Mouse (Mus musculus): Measurements from ENCODE around the gene Trim67. TPM values are rescaled to one million over a fixed set of nuclear protein-coding genes. Genes with fewer than 3 reads are reported as not detected.

Trim67 gene
- total RNA-seq, 2 experiments from 2014 or later: 2.0 to 2.4 TPM

DNA sequence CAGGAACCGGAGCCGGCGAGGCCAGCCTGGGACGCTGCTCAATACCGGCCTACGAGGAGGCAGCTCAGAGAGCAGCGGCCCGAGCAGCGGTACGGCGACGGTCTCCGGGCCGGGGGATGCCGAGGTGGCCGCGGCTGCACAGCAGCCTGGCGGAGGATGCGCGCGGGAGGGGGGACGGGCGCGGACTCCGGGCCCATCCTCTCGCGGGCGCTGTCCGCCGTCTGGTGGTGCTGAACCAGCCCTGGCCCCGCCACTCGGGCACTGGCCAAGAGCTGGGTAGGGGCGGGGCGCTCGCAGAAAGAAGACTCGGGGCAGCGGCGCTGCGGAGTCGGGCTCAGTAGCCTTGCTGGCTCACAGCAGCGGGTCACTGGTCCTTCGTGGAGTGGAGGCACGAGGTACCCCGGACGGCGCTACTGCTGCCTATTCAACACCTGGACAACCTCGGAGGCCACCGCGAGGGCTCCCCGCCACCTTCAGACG, 320 bp downstream of the Trim67 start:
- intact Hi-C loops (cut with DNase I): loop anchor here (5.0 kb wide), 1 partner anchor 71 kb away; the partner anchor contains the start of genes Arv1 and Ttc13
- DNase-seq (ENCODE audit: low spot score in 2 of 2): peak; percentile 65 to 69

- no peak for DNase-seq (ENCODE audit: low spot score in 2 of 2)
- intact Hi-C loops (cut with DNase I): loop anchor here (5.0 kb wide), 1 partner anchor 72 kb away; the partner anchor contains the start of genes Arv1 and Ttc13
Observed at GRCm38 (mm10) chr8:124793661-124794485, 981 bp downstream of the Trim67 start.

- intact Hi-C loops (cut with DNase I): loop anchor here (5.0 kb wide), 1 partner anchor 72 kb away; the partner anchor contains the start of genes Arv1 and Ttc13
- peak; percentile 82 for DNase-seq (ENCODE audit: low spot score in 2 of 2)
Observed at GRCm38 (mm10) chr8:124794486-124794780, 1.5 kb downstream of the Trim67 start.

- intact Hi-C loops (cut with DNase I): no loop called here
Observed at GRCm38 (mm10) chr8:124795781-124796488, 3.0 kb downstream of the Trim67 start.

DNA sequence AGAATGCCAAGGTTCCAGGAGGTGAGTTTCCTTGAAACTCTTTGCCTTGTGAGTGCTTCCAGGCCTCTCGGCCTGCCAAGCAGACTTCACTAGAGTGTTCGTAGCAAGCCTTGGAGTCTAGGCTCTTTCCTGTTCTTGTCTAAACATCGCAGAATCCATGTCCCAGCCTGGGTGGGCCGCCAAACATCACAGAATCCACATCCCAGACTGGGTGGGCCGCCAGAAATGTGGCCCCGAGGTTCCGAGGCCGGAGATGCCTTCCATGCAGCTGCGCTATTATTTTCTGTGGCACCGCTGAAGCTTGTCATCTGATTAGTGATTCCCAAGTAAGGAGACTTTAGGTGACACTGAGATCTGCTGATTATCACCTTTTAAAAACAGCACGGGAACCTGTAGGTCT, 7.7 kb downstream of the Trim67 start:
- DNase-seq (ENCODE audit: low spot score in 2 of 2): no peak
- intact Hi-C loops (cut with DNase I): no loop called here

More at GRCm38 (mm10) chr8:124795781-124796488, 3.0 kb downstream of the Trim67 start:
- DNase-seq (ENCODE audit: low spot score in 2 of 2): no peak

DNA sequence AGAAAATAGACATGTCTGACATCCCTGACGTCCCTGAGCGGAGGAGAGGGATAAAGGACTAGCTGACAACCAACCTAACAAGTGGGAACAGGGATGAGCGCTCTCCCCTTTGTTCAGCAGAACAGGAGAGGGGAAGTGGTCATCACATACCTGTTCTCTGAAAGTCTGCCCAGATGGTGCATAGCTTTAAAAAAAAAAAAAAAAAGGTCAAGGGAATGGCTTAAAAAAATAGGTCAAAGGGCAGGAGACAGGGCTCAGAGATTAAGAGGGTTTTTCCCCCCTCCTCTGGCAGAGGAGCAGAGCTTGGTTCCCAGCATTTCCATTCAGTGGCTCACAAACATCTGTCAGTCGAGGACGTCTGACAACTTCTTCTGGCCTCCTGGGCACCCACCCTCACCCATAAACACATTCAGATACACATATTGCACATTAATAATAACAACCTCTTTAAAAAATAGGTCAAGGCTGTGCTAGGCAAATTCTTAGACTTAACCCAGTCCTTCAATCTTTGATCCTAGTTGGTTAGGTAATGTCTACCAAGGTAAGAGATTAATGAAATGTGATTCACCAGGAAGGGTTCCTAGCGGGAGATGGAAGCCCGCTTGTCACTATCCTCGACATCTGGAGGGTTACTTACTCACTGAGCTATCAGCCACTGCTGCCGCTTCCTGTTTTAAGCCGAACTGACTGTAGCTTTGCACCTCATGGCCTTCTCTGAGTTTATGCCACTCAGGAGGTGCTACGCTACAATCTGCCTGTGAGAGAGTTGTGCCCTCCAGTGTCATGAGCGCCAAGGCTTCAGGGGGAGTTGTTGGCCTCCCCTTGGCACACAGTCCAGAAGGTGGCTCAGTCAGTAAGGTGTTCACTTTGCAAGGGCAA, 11.2 kb downstream of the Trim67 start:
- no peak for DNase-seq (ENCODE audit: low spot score in 2 of 2)
- intact Hi-C loops (cut with DNase I): no loop called here

- no peak for DNase-seq (ENCODE audit: low spot score in 2 of 2)
- intact Hi-C loops (cut with DNase I): no loop called here
Observed at GRCm38 (mm10) chr8:124805990-124806389, 13.1 kb downstream of the Trim67 start.

DNA sequence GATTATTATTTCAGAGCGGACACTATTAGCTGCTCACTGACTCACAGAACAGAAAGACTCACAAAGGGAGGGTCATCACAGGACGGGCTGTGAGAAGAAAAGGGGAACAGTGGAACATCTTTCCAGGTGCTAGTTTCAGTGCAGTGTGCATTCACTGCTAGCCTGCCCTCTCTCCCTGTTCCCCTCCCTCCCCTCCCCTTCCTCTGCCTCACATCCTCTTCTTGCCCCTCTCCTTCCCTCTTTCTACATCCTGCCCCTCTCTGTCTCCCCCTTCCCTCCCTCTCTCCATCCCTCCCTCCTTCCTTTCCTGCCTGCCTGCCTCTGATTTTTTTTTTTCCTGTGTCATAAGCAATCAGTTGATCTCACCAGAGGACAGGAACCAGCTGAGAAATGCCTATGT, 16.5 kb downstream of the Trim67 start:
- intact Hi-C loops (cut with DNase I): no loop called here
- DNase-seq (ENCODE audit: low spot score in 2 of 2): no peak

DNA sequence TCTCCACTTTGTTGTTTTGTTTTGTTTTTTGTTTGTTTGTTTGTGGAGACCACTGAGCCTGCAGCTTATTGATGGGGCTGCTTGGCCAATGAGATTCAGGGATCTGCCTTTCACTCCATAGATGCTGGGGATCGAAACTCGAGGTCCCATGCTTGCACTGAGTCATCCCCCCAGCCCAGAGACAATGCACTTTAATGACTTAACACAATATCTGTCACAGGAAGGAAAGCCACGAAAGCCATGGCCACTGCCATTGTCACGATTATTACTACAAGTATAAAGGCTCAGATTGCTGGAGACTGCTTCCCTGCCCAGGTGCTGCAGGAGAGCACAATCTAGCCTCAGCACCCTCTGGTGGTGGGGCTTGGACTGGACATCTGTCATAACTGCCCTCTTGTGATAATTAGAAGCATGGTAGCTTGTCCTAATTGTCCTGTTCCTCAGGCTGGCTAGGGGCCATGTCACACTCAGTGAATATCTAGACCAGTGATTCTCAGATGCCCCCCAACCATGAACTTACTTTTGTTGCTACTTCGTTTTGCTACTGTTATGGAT, 17.2 kb downstream of the Trim67 start:
- intact Hi-C loops (cut with DNase I): no loop called here
- no peak for DNase-seq (ENCODE audit: low spot score in 2 of 2)

DNA sequence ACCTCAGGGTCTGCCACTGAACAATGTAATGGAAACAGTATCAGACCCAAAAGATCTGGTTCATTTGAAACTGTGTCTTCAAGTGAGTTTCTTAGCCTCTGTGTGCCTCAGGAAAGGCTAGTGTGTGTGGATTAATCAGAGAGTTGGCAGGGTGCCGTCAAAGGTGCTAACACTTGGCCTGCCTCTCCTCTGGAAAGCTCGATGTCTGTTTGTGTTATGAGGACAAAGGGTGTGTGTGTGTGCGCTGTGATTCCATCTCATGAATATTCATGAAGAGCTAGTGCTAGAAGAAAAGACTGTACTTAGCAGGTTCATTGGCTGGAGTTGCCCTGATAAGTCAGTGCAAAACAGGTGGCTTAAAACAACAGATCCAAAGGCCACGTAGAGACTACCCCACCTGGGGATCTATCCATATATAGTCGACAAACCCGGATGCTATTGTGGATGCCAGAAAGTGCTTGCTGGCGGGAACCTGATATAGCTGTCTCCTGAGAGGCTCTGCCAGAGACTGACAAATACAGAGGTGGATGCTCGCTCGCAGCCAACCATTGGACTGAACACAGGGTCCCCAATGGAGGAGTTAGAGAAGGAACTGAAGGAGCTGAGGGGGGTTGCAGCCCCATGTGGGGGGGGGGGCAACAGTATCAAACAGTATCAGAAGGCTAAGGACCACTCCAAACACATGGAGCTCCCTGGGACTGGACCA, 17.9 kb downstream of the Trim67 start:
- intact Hi-C loops (cut with DNase I): no loop called here
- no peak for DNase-seq (ENCODE audit: low spot score in 2 of 2)

- no peak for DNase-seq (ENCODE audit: low spot score in 2 of 2)
Observed at GRCm38 (mm10) chr8:124813326-124813725, 20.4 kb downstream of the Trim67 start.

GRCm38 (mm10) chr8:124815870-124816269, 23.0 kb downstream of the Trim67 start:
- DNase-seq (ENCODE audit: low spot score in 2 of 2): no peak
- intact Hi-C loops (cut with DNase I): no loop called here

More at GRCm38 (mm10) chr8:124813326-124813725, 20.4 kb downstream of the Trim67 start:
- intact Hi-C loops (cut with DNase I): no loop called here

DNA sequence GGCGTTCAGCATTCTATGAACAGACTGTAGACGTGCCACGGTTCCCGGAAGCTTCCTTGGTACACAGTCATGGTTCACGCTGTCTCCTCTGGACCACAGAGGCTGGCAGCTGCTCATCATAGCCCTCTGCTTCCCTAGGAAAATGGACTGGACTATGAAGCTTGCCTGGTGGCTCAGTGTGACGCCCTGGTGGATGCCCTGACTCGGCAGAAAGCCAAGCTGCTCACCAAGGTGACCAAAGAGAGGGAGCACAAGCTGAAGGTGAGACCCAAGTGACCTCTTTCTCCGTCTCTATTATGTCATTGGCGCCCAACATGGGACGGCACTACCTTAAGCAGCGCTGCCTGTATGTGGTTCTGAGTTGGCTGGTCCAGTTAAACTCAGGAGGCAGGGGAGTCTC, 24.0 kb downstream of the Trim67 start:
- DNase-seq (ENCODE audit: low spot score in 2 of 2): no peak
- intact Hi-C loops (cut with DNase I): no loop called here

GRCm38 (mm10) chr8:124817361-124817760, 24.5 kb downstream of the Trim67 start:
- no peak for DNase-seq (ENCODE audit: low spot score in 2 of 2)
- intact Hi-C loops (cut with DNase I): no loop called here

DNA sequence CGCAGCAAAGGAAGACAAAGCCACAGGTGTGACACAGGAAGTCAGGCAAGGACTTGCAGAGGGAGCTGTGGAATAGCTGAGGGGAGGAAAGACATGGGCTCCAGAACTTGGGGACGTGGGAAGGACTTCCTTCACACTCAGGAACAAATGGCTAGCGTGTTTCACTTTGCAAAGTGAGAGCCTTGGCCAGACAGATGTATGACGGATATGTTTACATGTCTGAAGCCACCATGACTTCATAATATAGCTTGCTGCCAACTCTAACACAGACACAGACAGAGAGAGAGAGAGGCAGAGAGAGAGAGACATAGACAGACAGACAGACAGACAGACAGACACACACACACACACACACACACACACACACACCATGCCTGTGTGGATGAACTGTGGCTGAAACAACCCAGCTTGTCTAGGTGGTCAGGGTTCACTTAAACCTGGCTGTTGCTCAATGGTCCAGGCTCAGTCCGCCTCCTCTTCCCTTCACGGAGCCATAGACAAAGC, 26.8 kb downstream of the Trim67 start:
- intact Hi-C loops (cut with DNase I): no loop called here

DNA sequence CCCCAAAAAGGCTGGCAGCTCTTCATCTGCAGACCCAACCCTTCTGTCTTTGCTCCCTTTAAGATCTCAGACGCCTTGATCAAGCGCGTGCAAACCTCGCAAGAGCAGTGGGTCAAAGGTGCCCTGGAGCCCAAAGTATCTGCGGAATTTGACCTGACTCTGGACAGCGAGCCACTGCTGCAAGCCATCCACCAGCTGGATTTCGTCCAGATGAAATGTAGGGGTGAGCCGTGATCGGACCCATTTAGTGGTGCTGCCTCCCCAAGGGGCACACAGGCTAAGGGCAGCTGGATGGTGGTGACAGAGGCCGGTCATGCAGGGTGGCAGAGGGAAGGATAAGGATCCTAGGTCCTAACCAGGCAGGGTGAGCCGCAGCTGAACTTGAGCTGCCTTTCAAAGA, 27.2 kb downstream of the Trim67 start:
- intact Hi-C loops (cut with DNase I): no loop called here

More for the DNA sequence above, 26.8 kb downstream of the Trim67 start:
- DNase-seq (ENCODE audit: low spot score in 2 of 2): no peak

DNA sequence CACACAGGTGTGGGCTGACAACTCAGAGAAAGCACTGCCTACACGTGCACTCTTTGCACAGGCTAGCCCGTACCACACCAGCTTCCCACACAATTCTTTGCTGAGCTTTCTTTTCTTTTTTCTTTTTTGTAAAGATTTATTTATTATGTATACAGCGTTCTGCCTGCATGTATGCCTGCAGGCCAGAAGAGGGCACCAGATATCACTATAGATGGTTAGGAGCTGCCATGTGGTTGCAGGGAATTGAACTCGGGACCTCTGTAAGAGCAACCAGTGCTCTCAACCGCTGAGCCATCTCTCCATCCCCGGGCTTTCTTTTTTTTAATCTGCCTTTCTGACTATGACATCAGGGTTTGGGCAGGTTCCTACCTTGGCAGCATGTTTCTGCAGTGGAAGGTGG, 30.6 kb downstream of the Trim67 start:
- no peak for DNase-seq (ENCODE audit: low spot score in 2 of 2)
- intact Hi-C loops (cut with DNase I): no loop called here

More for the DNA sequence above, 27.2 kb downstream of the Trim67 start:
- no peak for DNase-seq (ENCODE audit: low spot score in 2 of 2)

DNA sequence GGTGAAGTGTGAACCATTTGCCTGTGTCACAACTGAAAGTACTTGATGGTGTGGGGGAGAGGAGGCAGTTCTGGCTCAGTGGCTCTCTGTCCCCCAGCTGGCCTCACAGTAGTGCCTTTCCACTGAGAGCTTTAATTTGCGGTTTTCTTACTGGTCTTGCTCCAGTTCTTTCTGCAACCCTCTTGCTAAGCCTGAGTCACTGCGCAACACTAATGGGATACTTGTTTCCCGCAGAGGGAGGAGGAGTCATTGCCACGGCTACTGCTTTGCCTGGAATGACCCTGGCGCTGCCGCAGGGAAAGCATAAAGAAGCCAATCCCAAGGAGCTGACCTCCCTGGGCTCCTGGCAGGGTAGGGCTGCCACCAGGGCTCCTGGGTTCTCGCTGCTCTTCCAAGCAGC, 33.8 kb downstream of the Trim67 start:
- intact Hi-C loops (cut with DNase I): no loop called here

DNA sequence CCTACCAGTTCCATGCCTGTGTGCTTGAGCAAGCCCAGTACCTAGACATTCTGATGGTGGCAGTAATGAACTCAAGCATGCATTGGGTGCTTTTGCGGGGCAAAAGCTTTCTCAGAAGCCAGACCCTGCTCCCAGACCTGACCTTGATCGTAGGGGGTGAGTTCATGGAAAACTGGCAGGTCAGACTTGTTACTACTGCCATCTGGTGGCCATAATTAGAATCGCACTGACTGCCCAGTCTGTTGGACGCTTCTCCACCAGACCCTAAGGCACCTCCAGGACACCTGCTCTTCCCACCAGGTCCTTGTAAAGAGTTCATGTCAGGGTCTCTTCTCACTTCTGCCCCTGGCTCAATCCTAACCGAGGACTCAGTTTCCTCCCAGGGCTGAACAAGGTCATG, 34.5 kb downstream of the Trim67 start:
- intact Hi-C loops (cut with DNase I): no loop called here
- peak; percentile 28 to 31 for DNase-seq (ENCODE audit: low spot score in 2 of 2)

More for the DNA sequence above, 33.8 kb downstream of the Trim67 start:
- no peak for DNase-seq (ENCODE audit: low spot score in 2 of 2)

All from left cerebral cortex, postnatal 36 days (tissue).